Mouse (Mus musculus): ENCODE data around the gene Pyroxd1.

The Pyroxd1 gene

DNA sequence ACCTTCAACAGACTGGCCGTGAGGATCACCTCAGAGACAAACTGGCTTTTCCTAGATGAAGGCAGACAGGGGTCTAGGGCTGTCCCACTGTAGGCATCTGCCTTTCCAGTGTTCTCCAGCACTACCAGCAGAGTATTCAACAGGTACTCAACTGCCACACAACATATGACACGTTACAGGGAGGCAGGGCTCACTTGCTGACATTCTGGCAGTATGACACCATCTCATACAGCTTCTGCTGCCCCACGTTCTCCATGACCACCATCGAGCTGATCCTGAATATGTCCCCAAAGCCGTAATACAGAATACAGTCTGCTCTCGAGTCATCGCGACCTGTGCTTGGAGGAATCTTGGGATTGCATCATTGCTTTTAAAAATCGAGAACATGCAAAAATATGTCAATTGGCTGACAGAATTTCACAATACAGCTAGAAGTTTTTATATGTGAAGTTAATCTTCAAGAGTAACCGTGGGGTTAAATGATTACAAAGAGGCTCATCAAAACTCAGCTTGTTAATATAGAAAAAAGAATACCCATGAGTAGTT lies 21.1 kb downstream of the Pyroxd1 start:
- in situ Hi-C loops (cut with MboI; ENCODE audit: low pct_unique_long_range_greater_than_20kb in 1 of 2, low sequenced_read_pairs in 2 of 2, unreplicated experiment in 1 of 2), result no loop called here

DNA sequence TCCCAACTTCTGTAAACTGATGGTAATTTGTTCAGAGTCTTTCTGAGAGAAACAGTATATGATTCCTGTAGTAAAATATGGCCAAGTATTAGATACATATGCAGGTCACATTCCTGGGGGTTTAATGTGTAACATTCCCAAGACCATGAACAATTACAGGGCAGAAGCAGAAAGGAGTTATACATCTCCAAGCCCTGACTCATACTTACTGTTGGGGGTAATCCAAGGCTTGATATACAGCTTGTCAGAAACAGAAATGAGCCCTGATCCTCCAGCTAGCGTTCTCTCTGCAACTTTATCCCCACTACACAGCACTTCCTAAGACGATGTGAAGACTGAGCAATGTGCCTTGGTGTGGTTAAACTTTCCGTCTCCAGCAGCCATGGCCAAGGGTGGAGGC lies 22.1 kb downstream of the Pyroxd1 start:
- in situ Hi-C loops (cut with MboI; ENCODE audit: low pct_unique_long_range_greater_than_20kb in 1 of 2, low sequenced_read_pairs in 2 of 2, unreplicated experiment in 1 of 2), result no loop called here

DNA sequence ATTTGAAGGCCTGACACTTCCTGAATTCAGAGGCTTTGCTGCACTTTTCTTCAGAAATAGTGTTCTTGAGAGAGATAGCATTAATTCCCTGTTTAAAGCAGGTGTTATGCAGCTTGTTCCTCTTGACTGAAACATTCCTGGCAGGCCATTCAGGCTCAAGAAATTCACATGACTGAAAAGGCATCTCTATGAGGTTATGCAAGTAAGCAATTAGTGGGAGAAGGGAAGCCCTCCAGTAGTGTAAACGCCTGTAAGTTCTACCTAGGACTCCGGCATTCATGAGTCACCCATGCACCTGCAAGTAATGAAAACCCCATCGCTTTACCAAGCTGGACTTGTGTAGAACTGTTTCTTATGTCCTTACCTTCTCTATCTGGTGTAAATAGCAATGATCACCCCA lies 24.1 kb downstream of the Pyroxd1 start:
- in situ Hi-C loops (cut with MboI; ENCODE audit: low pct_unique_long_range_greater_than_20kb in 1 of 2, low sequenced_read_pairs in 2 of 2, unreplicated experiment in 1 of 2), result no loop called here

DNA sequence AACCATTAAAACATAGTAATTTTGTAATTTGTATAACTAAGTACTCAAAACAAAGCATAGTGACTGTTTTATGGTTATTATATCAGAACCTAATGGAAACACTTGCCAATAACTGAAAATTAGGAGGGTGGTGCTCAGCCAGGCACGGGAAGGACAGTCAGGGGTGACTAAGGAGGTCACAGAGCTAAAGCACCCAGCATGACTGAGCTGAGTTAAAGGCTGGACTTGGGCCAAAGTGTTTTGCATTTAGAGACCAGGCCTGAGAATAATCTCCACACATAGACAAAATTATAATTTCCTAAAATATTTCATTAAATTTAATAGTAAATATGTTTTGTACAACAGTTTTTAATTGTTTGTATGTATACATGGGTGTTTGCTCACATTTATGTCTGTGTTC lies 31.6 kb downstream of the Pyroxd1 start:
- in situ Hi-C loops (cut with MboI; ENCODE audit: low pct_unique_long_range_greater_than_20kb in 1 of 2, low sequenced_read_pairs in 2 of 2, unreplicated experiment in 1 of 2), result no loop called here

DNA sequence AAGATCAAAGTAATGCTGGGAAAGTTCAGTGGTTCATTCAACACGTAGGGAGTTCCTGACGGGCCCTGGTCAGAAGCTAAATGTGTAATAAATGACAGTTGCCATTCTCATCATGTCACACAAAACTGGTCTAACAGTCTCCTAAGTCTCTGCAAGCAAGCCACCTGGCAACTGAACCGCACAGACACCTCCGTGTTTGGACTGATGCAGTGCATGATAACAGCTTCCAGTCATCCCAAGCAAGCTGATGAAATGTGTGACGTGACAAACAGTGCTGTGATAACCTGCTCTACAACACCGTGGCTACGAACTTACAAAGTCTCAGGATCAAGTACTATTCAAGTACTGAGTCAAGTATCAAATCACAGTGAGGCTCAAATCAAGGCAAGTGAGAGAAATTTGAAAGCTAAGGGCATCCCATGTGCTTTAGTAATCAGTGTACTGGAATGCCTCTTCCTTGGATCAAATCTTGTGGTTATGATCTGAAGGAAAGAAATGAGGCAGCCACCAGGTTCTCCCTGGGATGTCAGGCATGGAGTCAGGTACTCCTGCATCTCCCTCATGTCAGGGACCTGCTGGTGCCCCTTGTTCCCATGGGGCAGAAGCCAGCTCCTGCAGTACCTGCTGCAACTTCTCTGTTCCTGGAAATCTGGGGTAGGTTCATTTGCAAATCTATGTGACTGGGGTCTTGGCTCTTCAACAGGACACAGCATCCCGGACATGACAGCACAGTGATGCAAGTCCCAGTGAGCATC lies 33.3 kb downstream of the Pyroxd1 start:
- in situ Hi-C loops (cut with MboI; ENCODE audit: low pct_unique_long_range_greater_than_20kb in 1 of 2, low sequenced_read_pairs in 2 of 2, unreplicated experiment in 1 of 2), result no loop called here

DNA sequence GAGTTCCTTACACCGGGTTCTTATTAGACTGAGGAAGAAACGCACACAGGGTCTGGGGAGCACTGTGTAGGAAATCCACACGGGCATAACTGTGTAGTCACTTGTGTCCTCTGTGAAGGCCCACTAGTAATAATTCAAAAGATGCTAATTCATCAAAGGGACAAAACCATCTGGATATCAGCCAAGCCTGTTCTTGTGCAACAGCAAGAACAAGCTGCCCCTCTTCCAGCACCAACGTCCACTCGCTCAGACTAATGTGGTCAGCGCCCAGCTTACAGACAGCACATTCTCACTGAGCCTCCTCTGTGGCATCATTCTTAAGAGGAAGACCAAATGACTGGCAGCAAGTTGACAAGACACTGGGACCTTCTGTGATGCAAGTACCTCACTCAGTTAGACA lies 34.5 kb downstream of the Pyroxd1 start:
- in situ Hi-C loops (cut with MboI; ENCODE audit: low pct_unique_long_range_greater_than_20kb in 1 of 2, low sequenced_read_pairs in 2 of 2, unreplicated experiment in 1 of 2), result loop anchor here in 1 of 2 experiments (10.0 kb wide), 1 partner anchor 135 kb away; no protein-coding TSS in a partner anchor

DNA sequence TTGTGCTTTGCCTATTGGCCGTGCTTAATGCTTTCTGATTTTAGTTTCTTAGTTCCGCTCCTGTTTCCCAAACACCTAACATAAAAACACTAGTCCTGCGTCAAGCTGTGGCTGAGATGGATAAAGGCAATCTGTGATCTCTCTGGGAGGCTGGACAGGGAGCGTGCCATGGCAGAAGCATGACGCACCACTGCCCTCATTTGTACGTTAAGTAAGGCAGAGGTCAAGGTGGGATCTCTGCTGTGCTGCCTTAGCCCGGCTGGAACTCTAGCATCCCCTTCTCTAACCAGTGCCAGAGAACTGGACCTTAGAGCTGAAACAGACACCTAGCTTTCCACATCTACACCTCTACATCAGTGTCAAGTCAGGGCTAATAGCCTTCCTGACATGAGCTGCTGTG lies 36.2 kb downstream of the Pyroxd1 start:
- in situ Hi-C loops (cut with MboI; ENCODE audit: low pct_unique_long_range_greater_than_20kb in 1 of 2, low sequenced_read_pairs in 2 of 2, unreplicated experiment in 1 of 2), result loop anchor here in 1 of 2 experiments (10.0 kb wide), 1 partner anchor 133 kb away; no protein-coding TSS in a partner anchor

DNA sequence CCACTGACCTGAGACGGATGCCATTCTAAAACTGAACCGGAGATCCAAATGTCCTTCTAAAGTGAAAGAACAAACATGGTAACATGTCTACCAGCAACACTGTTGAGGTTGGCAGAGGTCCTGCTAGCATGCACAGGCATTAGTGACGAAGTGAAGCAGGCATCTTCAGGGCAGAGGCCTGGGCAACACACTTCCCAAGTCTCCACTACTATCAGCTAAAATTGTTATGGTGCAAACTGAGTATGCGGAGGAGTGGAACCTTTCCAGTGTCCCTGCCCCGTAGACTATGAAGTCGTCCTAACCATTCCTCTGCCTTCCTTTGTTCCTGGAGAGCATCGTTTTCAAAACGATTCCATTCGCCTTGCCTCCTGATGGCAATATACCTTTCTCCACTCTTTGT lies 39.1 kb downstream of the Pyroxd1 start:
- in situ Hi-C loops (cut with MboI; ENCODE audit: low pct_unique_long_range_greater_than_20kb in 1 of 2, low sequenced_read_pairs in 2 of 2, unreplicated experiment in 1 of 2), result loop anchor here in 1 of 2 experiments (10.0 kb wide), 1 partner anchor 130 kb away; no protein-coding TSS in a partner anchor

DNA sequence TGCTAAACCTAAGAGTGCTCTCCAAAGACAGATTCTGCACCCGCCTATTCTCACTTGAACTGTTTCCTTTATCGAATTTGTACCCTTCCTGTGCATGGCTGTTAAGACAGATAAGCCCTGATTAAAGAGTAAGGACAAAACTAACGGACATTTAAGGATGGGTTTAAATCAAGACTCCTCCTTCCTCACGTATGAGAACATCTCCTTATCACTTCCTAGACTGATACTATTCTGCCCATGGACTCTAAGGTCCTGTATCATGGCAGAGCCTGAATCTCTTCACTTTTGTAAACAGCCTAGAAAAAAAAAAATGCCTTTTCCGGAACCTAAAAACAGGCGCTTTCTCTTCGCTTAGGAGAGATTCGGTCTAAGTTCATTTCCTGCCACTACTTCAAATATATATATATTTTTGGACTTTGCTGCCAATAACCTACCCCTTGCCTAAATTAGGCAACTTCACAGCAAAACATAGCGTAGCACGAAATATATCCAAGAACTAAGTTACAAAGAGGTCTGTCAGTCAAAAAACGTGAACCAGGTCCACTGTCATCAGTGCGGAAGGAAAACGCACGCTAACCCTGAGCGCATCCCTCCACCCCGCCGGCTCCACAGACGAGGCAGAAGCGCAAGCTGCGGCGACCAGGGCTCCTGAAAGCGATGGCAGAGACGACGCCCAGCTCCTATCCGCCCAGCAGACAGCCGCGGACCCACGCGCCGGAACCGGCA lies 41.0 kb downstream of the Pyroxd1 start:
- in situ Hi-C loops (cut with MboI; ENCODE audit: low pct_unique_long_range_greater_than_20kb in 1 of 2, low sequenced_read_pairs in 2 of 2, unreplicated experiment in 1 of 2), result loop anchor here in 1 of 2 experiments (10.0 kb wide), 1 partner anchor 128 kb away; no protein-coding TSS in a partner anchor

DNA sequence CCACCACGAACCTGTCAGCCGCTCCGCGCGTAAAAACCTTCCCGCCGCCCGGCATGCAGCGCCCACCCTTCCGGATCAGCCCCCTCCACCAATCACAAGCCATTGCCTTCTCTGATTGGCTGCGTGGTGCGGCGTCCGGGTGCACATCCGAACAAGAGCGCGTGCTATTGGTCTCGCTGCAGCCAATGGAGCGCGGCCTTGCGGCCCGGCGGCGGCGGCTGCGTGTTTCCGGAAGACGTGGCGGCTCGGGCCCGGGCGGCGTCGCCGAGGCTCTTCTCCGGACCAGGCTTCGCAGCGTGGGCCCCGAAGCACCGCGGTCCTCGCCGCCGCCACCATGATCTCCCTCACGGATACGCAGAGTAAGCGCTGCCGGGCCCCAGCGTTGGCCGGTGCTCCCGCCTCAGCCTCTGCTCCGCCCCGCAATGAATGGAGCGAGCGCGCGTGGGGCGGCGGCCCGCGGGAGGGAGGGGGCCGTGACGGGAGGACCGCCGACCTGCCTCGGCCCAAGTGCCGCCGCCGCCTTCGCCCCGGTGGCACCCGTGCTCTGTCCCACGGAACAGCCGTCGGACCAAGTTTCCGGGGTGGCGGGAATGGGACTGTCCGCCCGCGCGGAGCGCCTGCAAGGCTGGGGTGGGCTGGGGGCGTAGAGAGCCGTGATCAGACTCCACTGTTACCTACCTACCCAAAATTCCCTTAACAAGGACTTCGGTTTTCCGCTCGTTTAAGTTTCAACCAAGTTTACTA lies 41.7 kb downstream of the Pyroxd1 start, which contains the start of the genes Recql and Golt1b:
Gene Recql (minus strand): TSS at position 77 of the 744 bp plus-strand sequence.
Gene Golt1b (plus strand): TSS at position 211 of the 744 bp plus-strand sequence.
- in situ Hi-C loops (cut with MboI; ENCODE audit: low pct_unique_long_range_greater_than_20kb in 1 of 2, low sequenced_read_pairs in 2 of 2, unreplicated experiment in 1 of 2), result loop anchor here in 1 of 2 experiments (10.0 kb wide), 1 partner anchor 128 kb away; no protein-coding TSS in a partner anchor

DNA sequence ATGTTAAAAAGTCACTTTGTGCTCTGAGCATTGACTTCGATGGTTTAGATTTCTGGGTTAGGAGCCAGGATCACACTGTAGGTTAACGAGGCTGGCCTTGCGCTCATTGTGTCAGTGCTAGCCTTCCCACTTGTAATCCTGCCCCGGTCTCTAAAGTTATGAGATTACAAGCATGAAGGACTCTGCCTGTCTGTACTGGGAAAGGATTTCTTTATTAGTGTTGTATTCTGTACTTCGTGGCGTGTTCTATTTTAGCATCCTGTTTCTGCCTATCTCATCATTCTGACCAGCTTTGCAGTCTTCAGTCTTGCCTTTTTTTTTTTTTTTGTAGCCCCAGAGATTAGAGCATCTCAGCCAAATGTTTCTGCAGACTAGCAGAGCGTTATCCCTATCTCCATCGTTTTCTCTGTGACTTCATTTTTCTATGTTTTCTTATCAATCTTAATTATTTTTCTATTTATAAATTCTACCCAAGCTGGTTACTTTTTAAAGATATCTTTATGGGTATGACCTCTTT lies 42.4 kb downstream of the Pyroxd1 start:
- in situ Hi-C loops (cut with MboI; ENCODE audit: low pct_unique_long_range_greater_than_20kb in 1 of 2, low sequenced_read_pairs in 2 of 2, unreplicated experiment in 1 of 2), result loop anchor here in 1 of 2 experiments (10.0 kb wide), 1 partner anchor 127 kb away; no protein-coding TSS in a partner anchor

DNA sequence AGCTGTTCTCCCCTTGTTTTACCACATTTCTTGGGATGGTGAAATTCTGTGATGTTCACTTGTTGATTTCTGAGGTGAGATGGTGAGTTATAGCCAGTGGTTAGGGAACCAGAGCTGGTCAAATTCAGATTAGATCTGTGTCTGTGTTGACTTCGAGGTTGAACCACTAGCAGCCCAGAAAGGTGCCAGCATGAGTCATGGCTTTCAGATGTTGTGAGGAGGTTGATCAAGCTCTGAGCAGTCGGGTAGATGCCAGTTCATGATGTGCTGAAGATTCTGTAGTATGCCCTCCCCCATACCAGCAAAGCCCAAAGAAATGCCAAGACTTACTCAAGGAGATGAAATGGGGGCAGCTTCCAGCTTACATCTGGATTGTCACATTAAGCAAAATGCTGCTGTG lies 43.6 kb downstream of the Pyroxd1 start:
- in situ Hi-C loops (cut with MboI; ENCODE audit: low pct_unique_long_range_greater_than_20kb in 1 of 2, low sequenced_read_pairs in 2 of 2, unreplicated experiment in 1 of 2), result loop anchor here in 1 of 2 experiments (10.0 kb wide), 1 partner anchor 126 kb away; no protein-coding TSS in a partner anchor

DNA sequence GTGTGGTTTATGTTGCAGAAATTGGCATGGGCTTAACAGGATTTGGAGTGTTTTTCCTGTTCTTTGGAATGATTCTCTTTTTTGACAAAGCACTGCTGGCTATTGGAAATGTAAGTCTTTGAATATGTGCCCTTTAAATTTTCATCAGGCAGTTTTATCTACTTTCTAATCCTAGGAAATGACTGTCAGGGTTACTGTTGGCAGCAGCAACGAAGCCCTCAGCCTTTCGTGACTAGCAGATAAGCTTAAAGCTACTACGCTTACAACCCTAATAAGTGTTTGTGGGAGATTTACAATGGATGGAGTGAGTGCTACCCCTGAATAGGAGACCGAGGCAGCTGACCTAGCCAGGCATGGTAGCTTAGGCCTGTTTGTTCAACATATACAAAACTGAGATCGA lies 46.9 kb downstream of the Pyroxd1 start:
- in situ Hi-C loops (cut with MboI; ENCODE audit: low pct_unique_long_range_greater_than_20kb in 1 of 2, low sequenced_read_pairs in 2 of 2, unreplicated experiment in 1 of 2), result no loop called here

DNA sequence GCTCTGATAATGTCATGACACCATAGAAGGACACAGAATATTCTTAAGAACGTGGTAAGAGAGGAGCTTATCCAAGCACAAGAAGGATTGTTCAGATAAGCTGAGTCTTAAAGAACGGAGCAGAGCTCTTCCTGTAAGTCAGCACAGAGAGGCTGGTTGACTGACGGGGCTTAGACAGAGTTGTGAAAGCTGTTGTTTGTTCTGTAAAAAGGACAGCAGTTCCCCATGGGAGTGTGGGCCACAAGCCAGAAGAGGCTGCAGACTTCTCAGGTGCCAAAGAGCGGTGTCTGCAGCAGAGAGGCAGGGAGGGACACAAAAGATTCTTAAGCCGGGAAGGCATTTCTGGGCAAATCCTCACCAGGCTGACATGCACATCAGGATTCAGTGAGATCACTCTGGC lies 49.2 kb downstream of the Pyroxd1 start:
- in situ Hi-C loops (cut with MboI; ENCODE audit: low pct_unique_long_range_greater_than_20kb in 1 of 2, low sequenced_read_pairs in 2 of 2, unreplicated experiment in 1 of 2), result no loop called here

DNA sequence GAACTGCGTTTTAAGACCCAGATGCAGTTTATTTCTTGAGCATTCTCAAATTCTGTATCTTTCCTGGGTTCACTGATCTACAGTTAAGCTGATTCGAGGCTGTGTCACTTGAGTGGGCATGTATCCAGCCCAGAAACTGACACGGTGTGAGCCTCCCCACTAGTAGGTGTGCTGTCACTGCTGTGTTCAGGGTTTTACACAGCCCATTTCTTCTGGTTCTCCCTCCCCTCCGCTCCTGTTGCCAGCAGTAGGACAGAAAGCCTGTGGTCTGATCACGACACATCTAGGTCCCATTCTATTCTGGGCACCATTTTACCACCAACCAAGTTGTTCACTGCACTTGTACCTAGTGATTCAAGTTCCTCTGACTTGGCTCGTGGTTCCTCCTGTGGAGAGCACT lies 50.3 kb downstream of the Pyroxd1 start:
- in situ Hi-C loops (cut with MboI; ENCODE audit: low pct_unique_long_range_greater_than_20kb in 1 of 2, low sequenced_read_pairs in 2 of 2, unreplicated experiment in 1 of 2), result no loop called here

DNA sequence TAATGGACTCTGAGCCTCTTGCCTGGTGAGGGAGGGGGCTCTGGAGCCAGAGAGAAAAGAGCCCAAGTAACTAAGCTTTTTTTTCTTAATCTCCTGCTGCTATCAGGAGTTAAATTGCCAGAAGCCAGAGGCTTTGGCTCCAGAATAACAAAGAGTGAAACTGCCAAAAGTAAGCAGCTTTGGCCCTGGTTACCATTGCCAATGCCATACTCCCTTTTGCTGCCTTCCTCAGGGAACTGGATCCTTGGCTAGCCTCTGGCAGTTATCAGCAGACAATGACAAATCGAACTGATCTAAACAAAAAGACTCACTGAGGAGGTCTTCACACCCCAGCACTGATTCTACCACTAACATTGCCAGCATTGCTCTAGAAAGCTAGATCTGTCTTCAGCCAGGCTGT lies 65.7 kb downstream of the Pyroxd1 start:
- in situ Hi-C loops (cut with MboI; ENCODE audit: low pct_unique_long_range_greater_than_20kb in 1 of 2, low sequenced_read_pairs in 2 of 2, unreplicated experiment in 1 of 2), result no loop called here

All from mouse embryonic stem cell (cell line).